Mouse (Mus musculus): ENCODE data around the gene Pnkd.
"Not testable (repeated sequence)": the region's sequence is repeated elsewhere in the genome, so short reads cannot be mapped to it uniquely, and the experiment has no call there.

Gene Pnkd

GRCm38 (mm10) chr1:74278988-74279387, 5.7 kb upstream of the Pnkd start:
- DNase-seq: no peak

- no peak for DNase-seq
These were observed 4.0 kb upstream of the Pnkd start for GRCm38 (mm10) chr1:74280591-74281325.

GRCm38 (mm10) chr1:74281372-74281771, 3.4 kb upstream of the Pnkd start:
- DNase-seq: no peak

DNA sequence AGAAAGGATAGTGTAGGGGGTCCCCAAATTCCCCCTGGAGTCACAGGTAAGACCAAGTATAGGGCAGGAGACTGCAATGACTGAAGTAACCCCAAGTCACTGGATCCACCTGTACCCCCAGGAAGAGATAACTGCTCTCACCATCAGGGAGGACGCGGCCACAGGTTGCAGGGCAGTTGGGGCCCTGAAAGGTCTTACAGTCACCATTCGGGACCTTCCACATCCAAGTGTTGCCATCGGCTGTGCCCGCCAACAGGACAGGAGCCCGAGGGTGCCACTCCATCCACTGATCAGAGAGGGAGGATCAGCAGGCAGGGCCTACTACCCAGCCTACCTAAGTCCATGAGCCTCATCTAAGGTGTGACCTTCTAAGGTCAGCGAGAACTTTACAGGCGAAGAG, 2.8 kb upstream of the Pnkd start:
- no peak for DNase-seq

- no peak for DNase-seq
These were observed 1.7 kb upstream of the Pnkd start for GRCm38 (mm10) chr1:74282896-74283625.

DNA sequence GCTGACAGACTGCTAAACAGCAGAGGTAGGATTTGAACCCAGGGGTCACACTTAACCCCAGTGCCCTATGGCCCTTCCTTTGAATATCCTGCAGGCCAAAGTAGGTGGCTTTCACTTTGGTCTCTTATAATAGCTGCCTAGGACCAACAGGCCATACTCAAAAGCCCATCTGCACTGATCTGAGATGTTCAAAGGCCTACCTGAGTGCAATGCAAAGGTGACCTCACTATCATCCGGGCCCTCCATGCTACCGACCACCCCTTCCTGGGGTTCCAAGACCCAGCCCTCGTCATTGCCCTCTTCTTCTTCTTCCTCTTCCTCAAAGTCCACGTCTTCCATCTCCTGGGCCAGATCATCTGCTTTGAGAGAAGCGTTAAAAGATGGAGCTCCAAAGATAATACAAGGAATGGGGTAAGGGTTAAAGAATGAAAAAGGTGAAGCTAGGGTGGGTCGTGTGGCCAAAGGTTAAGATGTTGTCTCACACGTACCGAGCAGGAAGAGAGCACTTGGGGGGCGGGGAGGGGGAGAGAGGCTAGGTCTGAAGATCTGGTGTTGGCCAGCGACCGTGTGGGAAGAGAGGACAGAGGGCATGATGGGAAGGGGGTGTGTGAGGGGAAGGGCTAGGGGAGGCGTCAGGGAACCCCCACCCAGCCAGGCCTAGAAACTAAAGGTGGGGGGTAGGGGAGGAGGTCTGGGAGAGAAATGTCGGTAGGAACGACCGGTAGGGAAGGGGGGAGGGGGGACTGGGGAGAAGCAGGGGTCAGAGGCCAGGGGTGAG, 855 bp upstream of the Pnkd start:
- DNase-seq: peak; percentile 52

DNA sequence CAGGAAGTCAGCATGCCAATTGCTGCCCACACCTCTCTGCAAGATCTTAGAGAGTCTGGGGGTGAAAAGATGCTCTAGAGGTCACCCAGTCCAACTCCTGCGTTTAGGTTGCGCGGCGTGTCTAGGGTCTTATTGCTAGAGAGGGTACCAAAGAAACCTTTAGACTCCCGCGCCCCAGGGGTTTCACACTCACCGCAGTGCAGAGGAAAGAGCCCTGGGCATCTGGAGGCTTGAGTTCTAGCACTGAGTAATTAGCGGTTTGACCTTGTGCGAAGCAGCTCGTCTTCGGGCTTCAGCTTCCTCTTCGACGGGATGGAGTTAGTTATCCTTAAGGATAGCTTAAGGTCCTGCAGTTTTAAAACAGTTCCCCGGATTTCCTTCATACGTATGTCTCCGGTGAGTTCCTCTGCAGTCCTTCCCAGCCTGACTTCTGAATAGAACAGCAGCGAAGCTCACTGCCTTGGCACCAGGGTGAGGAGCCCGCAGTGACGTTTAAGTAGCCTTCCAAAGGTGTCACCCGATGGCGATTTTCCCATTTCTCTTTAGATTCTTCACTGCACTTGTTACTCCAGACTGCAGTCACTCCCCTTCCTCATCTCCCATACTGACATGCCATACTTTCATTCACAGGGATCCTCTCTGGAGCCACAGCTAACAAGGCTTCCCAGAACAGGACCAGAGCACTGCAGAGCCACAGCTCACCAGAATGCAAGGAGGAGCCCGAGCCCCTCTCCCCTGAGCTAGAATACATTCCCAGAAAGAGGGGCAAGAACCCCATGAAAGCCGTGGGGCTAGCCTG, 681 bp downstream of the Pnkd start:
- DNase-seq: peak; percentile 28

- DNase-seq: not testable (repeated sequence)
These were observed 2.3 kb downstream of the Pnkd start for GRCm38 (mm10) chr1:74286869-74287607.

- DNase-seq: no peak
These were observed 3.6 kb downstream of the Pnkd start for GRCm38 (mm10) chr1:74288327-74288726.

- no peak for DNase-seq
These were observed 4.5 kb downstream of the Pnkd start for GRCm38 (mm10) chr1:74289248-74289647.

- DNase-seq: no peak
These were observed 5.0 kb downstream of the Pnkd start for GRCm38 (mm10) chr1:74289740-74290139.

DNA sequence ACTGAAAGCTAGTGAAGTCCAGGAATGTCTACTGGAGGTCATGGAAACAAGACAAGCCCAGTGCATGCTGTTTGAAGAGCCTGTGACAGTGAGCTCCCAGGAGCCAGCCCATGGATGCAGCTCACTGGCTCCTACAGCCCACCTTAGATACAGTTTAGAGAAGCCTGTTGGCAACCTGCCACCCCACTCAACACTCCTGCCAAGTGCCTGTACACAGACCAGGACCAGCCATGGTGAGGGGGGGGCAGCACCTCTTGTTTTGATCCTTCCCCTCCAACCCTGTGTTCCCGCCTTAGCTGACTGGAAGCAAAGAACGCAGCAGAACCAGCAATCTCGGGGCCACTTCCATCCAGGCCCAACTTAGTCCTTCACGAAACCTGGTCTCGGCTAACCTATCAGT, 5.4 kb downstream of the Pnkd start:
- peak; percentile 37 for DNase-seq

- DNase-seq: no peak
These were observed 7.7 kb downstream of the Pnkd start for GRCm38 (mm10) chr1:74292331-74293020.

GRCm38 (mm10) chr1:74293306-74293960, 8.7 kb downstream of the Pnkd start:
- no peak for DNase-seq

DNA sequence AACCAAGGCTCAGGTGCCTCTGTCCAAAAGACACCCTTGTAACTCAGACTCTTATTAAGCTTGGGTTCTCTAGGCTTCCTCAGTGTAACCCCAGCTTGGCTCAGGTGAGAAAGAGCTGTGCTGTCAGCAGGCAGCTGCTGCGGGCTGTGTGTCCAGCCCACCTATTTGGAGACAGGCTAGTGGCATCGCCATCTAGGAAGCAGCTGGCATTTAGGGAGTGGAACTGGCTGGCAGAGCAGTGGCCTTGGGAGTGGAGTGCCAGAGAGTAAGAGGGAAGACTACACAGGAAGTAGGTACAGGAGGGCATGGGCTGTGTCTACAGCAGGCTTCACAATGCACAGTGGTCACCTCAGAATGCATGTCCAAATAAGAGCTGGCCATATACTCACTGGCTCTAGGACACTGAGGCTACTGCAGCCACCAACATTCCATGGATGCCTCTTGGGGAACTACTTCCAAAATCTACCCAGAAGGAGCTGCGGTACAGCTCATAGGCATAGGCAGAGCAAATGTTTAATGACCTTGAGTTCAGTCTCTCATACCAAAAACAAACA, 9.4 kb downstream of the Pnkd start:
- no peak for DNase-seq

DNA sequence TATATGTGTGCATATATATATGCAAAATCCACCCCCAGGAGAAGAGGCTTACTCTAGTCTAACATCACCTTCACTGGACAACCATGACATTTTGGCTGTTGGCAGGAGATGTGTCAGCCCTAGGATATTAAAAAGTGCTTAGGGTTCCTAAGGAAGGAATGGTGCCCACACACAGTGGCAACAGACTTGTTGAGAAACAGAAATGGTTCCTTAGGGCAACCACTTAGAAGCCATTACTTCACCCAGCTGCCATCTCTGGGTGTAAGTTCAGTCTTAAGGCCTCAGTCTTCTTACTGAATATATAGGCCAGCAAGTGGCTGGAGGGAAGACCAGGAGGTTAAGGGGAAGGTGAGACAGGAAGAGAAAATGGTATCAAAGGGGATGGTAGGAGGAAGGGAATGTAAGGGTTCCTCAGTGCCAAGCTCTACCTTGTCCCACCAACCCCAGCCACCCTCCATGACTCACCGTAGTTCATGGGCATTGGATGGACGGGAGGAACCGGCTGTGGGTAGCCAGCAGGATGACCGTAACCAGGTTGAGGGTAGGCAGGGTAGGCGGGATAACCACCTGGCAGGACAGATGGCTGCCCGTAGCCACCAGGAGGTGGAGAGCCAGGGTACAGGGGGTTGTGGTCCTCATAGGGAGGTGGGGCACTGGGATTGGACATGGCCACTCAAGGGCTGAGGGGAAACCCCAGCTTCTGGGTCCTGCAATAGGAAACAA, 10.2 kb downstream of the Pnkd start:
- DNase-seq: no peak

DNA sequence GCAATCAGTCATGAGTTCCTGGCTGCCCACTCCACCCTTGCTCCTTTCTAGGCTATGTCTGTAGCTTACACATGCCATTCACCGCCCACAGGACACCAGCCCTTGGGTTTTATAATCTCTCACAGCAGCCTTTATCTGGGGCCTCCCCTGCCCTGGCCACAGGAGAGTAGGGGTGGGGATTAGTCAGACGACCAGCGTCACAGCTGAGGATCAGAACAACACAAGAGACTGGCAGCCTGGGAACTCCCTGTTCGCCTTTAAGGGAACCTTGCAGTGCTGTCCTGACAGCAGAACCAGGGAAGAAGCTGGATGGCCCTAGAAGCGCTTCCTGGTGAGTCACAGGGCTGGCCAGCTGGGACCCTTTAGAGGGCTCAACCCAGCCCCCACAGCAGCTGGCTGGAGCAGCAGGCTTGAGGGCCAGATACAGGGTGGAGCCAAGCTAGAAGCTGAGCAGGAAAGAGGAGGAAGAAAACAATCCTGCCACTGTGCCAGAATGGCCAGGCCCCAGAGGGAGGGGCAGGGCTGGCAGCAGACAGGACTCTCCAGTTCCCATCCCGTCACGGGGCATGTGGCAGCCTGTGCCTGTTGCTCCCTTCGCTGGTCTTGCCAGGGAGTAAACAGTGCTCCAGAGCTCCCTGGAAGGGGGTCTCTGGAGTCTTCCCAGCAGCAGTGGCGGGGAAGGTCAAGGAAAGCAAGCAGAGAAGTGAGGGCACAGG, 10.9 kb downstream of the Pnkd start:
- DNase-seq: peak; percentile 62

GRCm38 (mm10) chr1:74296477-74296876, 11.7 kb downstream of the Pnkd start:
- no peak for DNase-seq

GRCm38 (mm10) chr1:74297269-74297668, 12.5 kb downstream of the Pnkd start:
- DNase-seq: no peak

All from right cerebral cortex, postnatal 4 days (tissue).